Mouse (Mus musculus) limb, embryonic 14.5 days (tissue): Measurements from ENCODE around the gene Lss. TPM values are rescaled to one million over a fixed set of nuclear protein-coding genes. Genes with fewer than 3 reads are reported as not detected.

Source experiments
- ATAC-seq: fragments of 200-750 bp; cut with Nextera tagmentation; 2 replicates; pipeline ENCODE4 v1.8.0; 2017; ENCODE audit warnings: low read depth, moderate number of reproducible peaks, moderate TSS enrichment; ENCODE audit not compliant: low FRiP score
- DNase-seq: peaks from one replicate; pipeline ENCODE4 v3.0.0-alpha.2; 2015; ENCODE audit warnings: low spot score
- H3K27ac ChIP-seq: fragments of 300-500 bp; sonication (generic); replicated peaks from 2 replicates; pipeline ENCODE4 v1.5.1; 2014; ENCODE audit warnings: low read depth, mild to moderate bottlenecking, low read length, moderate library complexity, mixed read lengths
- H3K27me3 ChIP-seq: fragments of 300-500 bp; sonication (generic); 2 replicates; pipeline ENCODE4 v1.6.1; 2014; ENCODE audit warnings: low read length, mixed read lengths; ENCODE audit not compliant: control insufficient read depth, insufficient read depth
- H3K36me3 ChIP-seq: fragments of 300-500 bp; sonication (generic); 2 replicates; pipeline ENCODE4 v1.6.1; 2014; ENCODE audit warnings: mild to moderate bottlenecking, low read length, moderate library complexity, mixed read lengths; ENCODE audit not compliant: control insufficient read depth, insufficient read depth
- H3K4me1 ChIP-seq: fragments of 300-500 bp; sonication (generic); 2 replicates; pipeline ENCODE4 v1.6.1; 2014; ENCODE audit warnings: antibody characterized with exemption, low read length, mixed read lengths; ENCODE audit not compliant: control insufficient read depth, insufficient read depth
- H3K4me2 ChIP-seq: fragments of 300-500 bp; sonication (generic); replicated peaks from 2 replicates; pipeline ENCODE4 v1.6.1; 2014; ENCODE audit warnings: low read depth, mild to moderate bottlenecking, low read length, moderate library complexity; ENCODE audit not compliant: severe bottlenecking
- H3K4me3 ChIP-seq: fragments of 300-500 bp; sonication (generic); replicated peaks from 2 replicates; pipeline ENCODE4 v1.5.1; 2014; ENCODE audit warnings: low read length
- H3K9ac ChIP-seq: fragments of 300-500 bp; sonication (generic); 2 replicates; pipeline ENCODE4 v1.6.1; 2014; ENCODE audit warnings: mild to moderate bottlenecking, low read depth, low read length, moderate library complexity; ENCODE audit not compliant: severe bottlenecking
- H3K9me3 ChIP-seq: fragments of 300-500 bp; sonication (generic); 2 replicates; pipeline ENCODE4 v1.6.1; 2016; ENCODE audit warnings: low read length; ENCODE audit not compliant: control insufficient read depth
- POLR2A ChIP-seq: fragments of 200-500 bp; IDR thresholded peaks from 2 replicates; pipeline ENCODE4 v1.8.0; 2012; ENCODE audit warnings: inconsistent platforms, mild to moderate bottlenecking, moderate library complexity, borderline replicate concordance; ENCODE audit not compliant: insufficient read depth, insufficient read length; ENCODE audit errors: extremely low read depth
- WGBS: fragments of 180-500 bp; shearing (Covaris S2); extraction: QIAGEN DNeasy Blood & Tissue Kit; methylation state at CpG from one replicate; pipeline ENCODE4 v1.1.7; 2014; 5-methylcytosine and 5-hydroxymethylcytosine counted together
- polyA plus RNA-seq, 2 experiments: library from polyadenylated mRNA; depleted of rRNA in 1 of 2; stranded (reverse) in 1 of 2; unstranded in 1 of 2; fragments of >200 nt; fragmentation: Nextera tagmentation in 1 of 2; extraction: Ambion mirVana in 1 of 2; gene quantifications; 2 replicates each; pipeline versions ENCODE4 v1.2.1 to v1.2.3; 2012 to 2014

Gene Lss
- polyA plus RNA-seq, 2 experiments = 25.4 to 30.2 TPM

DNA sequence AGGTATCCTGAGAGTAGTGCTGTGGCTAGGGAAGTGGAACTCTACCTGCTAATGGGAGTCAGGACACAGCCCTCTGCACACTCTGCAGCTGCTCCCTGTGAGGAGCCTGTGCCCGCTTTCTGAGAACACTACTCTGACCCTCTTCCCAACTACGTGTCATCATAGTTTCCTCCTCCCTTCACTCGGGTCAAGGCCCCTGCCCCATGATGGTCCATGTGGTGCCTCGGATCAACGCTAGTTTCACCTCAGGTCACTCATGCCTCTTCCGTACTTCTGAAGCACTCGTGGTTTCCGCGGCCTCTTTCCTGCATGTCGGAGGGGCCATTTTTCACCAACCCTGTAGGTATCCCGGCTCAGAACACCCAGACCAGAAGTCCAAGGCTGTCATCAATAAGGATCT, 466 bp upstream of the Lss start:
- DNase-seq (no peak), ATAC-seq (no peak; the same call in 1 of the 2 replicates)
- peaks cover 3% of the 10 kb centered on the region; the same call in 1 of the 2 replicates for H3K4me1 ChIP-seq
- TF ChIP-seq POLR2A = no peak
- H3K4me2 ChIP-seq = peak overlapping the region; percentile 85
- peak overlapping the region; percentile 49 for H3K9ac ChIP-seq
- no peaks in the 10 kb centered on the region for H3K27me3 ChIP-seq
- no peaks in the 10 kb centered on the region for H3K9me3 ChIP-seq
- H3K4me3 ChIP-seq = peak overlapping the region; percentile 50
- H3K27ac ChIP-seq = 0 out of 2 replicates have a peak overlapping the region, but pooled peaks have one; percentile 43
- WGBS = 3% methylated on average over 11 of the region's 11 CpGs
- H3K36me3 ChIP-seq = peaks cover 16% of the 10 kb centered on the region

DNA sequence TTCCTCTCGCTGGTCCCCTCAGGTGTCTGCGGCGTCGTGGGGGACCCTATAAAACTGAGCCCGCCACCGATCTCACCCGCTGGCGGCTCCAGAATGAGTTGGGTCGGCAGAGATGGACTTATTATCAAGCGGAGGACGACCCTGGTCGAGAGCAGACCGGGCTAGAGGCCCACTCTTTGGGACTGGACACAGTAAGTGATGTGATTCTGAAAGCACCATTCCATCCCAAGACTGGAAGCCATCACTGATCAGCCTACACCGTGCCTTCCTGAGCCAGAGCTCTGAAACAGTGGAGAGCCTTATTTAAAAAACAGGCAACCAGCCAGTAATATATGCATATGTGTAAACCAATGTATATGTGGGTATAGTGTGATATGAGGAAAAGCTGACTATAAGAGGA, 440 bp downstream of the Lss start:
- ATAC-seq (0 out of 2 replicates have a peak, but pooled peaks have one; percentile 4), DNase-seq (no peak)
- H3K4me1 ChIP-seq = peaks cover 3% of the 10 kb centered on the region; the same call in 1 of the 2 replicates
- 2% methylated on average over 12 of the region's 14 CpGs for WGBS
- no peaks in the 10 kb centered on the region for H3K9me3 ChIP-seq
- peak overlapping the region; percentile 85 for H3K4me2 ChIP-seq
- peak overlapping the region; percentile 54 for H3K9ac ChIP-seq
- 0 out of 2 replicates have a peak overlapping the region, but pooled peaks have one; percentile 2 for H3K27ac ChIP-seq
- H3K36me3 ChIP-seq = peaks cover 23% of the 10 kb centered on the region
- H3K4me3 ChIP-seq = peak overlapping the region; percentile 50
- no peaks in the 10 kb centered on the region for H3K27me3 ChIP-seq
- TF ChIP-seq POLR2A = no peak

DNA sequence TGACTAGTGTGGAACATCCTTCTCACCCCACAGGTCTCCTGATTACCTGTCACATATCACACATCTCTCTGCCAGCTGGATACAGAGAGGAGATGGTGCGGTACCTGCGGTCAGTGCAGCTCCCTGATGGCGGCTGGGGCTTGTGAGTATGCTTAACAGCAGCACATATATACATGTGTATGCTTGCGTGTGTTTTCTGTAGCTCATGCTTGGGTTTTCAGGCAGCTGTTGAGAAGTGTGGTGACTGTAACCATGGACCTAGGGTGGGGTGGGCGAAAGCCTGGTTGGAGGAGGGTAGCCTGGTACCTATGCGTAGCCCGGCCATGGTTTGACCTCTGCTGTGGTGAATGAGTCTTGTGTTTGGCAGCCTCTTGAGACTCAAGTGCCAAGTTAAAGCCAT, 4.1 kb downstream of the Lss start:
- H3K4me1 ChIP-seq = peaks cover 3% of the 10 kb centered on the region; the same call in 1 of the 2 replicates
- TF ChIP-seq POLR2A = no peak
- no peak overlapping the region for H3K4me3 ChIP-seq
- no peak overlapping the region for H3K27ac ChIP-seq
- H3K36me3 ChIP-seq = peaks cover 55% of the 10 kb centered on the region
- DNase-seq (no peak), ATAC-seq (no peak)
- H3K9ac ChIP-seq = no peak overlapping the region
- no peaks in the 10 kb centered on the region for H3K9me3 ChIP-seq
- WGBS = over 99% methylated on average over 7 of the region's 7 CpGs
- H3K27me3 ChIP-seq = no peaks in the 10 kb centered on the region
- H3K4me2 ChIP-seq = no peak overlapping the region

DNA sequence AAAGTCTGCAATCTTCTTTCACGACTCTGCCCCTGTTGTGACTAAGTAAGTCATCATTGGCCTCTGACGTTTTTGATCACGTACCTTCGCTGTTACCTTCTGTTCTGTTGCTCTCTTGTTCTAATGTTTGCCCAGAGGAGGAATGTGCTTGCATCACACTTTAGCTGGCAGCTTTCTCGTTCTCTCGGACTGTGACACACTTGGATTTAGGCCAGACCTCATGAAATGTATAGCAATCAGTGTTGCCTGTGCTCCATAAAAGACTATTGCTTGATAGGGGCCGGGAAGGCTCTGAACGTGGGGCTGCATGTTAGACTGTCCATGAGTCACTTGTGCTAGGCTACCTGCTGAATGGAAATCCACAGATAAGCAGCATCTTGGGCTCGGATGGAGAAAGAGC, 6.2 kb downstream of the Lss start:
- no peak overlapping the region for H3K4me3 ChIP-seq
- no peak overlapping the region for H3K9ac ChIP-seq
- DNase-seq = no peak
- 71% methylated on average over 9 of the region's 9 CpGs for WGBS
- ATAC-seq = no peak
- peaks cover 76% of the 10 kb centered on the region for H3K36me3 ChIP-seq
- H3K4me2 ChIP-seq = no peak overlapping the region
- no peaks in the 10 kb centered on the region for H3K27me3 ChIP-seq
- no peak for TF ChIP-seq POLR2A
- H3K9me3 ChIP-seq = no peaks in the 10 kb centered on the region
- no peaks in the 10 kb centered on the region for H3K4me1 ChIP-seq
- no peak overlapping the region for H3K27ac ChIP-seq

DNA sequence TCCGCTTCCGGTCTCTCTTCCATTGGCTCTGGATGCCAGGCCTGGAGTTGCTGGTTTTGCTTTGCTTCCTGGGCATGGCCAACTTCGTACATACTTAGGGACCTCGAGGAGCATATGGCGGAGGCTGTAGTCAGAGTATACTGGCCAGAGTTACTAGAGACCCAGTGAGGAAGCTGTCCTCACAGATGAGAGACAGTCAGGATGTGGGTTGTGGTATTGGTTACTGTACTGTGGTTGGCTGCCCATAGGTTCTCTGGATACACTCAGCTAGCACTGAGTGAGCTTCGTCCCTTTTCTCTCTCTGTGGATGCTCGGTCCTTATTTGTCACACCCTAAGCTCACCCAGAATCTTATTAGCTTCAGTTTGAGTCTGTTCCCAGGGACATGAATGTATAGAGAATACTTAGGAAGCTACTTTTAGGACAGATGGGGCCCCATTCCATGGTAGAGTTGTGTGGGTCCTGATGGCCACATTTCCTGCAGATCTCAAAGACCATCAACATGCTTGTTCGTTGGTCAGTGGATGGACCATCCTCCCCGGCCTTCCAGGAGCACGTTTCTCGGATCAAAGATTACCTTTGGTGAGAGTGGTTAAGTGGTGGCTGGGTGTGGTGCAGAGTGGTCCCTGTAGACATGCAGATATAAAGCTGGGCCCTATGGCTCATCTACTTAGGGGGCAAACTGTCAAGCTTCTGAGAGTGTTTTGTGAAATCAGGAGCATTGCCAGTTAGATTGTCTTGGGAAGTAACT, 10.1 kb downstream of the Lss start:
- H3K4me2 ChIP-seq = no peak overlapping the region
- DNase-seq = no peak
- H3K27me3 ChIP-seq = no peaks in the 10 kb centered on the region
- no peak overlapping the region for H3K27ac ChIP-seq
- no peak overlapping the region for H3K4me3 ChIP-seq
- TF ChIP-seq POLR2A = no peak
- no peak for ATAC-seq
- H3K4me1 ChIP-seq = no peaks in the 10 kb centered on the region
- no peak overlapping the region for H3K9ac ChIP-seq
- H3K36me3 ChIP-seq = peaks cover 93% of the 10 kb centered on the region
- no peaks in the 10 kb centered on the region for H3K9me3 ChIP-seq
- WGBS = 96% methylated on average over 11 of the region's 11 CpGs
